Mouse (Mus musculus) lung, postnatal 0 days (tissue): Measurements from ENCODE around the gene Nlrp4c.

ENCODE experiments used
- CTCF ChIP-seq: IDR thresholded peaks from 2 replicates; pipeline ENCODE4 v1.5.1; 2016; ENCODE audit warnings: antibody characterized with exemption, mild to moderate bottlenecking
- EP300 ChIP-seq: IDR thresholded peaks from 2 replicates; pipeline ENCODE4 v1.6.1; 2016; ENCODE audit warnings: antibody characterized with exemption, mild to moderate bottlenecking, control low read depth

DNA sequence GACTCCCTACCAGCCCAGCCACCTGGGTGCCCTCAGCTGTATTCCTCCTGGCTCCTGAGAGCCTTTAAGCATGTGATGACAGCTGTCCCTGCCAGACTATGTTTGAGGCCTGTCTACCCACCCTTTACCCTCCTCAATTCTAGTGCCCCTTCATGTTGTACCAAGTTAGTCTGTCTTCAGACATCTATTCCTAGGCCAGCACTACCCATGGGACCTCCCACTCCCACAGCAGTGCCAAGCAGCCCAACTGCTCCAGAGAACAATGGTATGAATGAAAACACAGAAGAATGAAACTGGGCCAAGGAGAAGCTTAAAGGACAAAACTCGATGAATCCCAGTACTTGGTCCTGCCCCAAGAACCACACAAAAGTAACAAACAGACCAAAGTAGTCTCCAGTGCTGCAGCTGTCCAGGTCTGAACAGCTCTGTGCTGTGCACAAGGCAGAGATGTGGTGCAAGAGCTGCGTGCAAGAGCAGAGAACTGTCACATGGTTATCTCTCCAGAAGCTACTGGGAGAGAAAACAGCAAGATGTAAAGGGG lies 99.1 kb downstream of the Nlrp4c start:
- TF ChIP-seq EP300 (no peak), CTCF (no peak)
